Mouse (Mus musculus): Measurements from ENCODE around the gene Rnf145. TPM values are rescaled to one million over a fixed set of nuclear protein-coding genes. Genes with fewer than 3 reads are reported as not detected.

Gene Rnf145
- polyA plus RNA-seq, 1 experiment, result 94.2 TPM

DNA sequence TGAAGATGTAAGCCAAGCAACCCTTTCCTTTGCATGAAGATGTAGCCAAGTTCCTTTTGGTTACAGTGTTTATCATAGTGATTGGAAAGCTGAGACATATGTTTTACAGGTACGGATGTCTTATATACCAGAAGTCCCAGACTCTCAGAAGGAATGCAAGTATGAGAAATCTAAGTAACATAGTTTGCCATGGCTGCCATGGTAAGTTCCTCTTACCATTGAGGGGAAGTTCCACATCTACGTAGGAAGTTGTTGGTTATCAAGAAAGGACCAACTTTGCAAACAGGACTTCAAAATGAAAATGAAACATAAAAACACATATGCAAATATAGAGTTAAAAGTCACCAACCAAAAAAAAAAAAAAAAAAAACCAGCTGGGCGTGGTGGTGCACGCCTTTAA is 40.4 kb upstream of the Rnf145 start:
- DNase-seq, result no peak
- WGBS, result 92% methylated on average over 4 of the region's 4 CpGs
- Histone ChIP-seq H3K27me3 (ENCODE audit: control insufficient read depth, insufficient read depth, low read length) (no peaks in the 10 kb centered on the region), H3K4me3 (replicated peaks; ENCODE audit: insufficient read depth, low read depth, low read length) (no peak overlapping the region), H3K4me1 (ENCODE audit: control insufficient read depth, insufficient read depth, low read length) (no peaks in the 10 kb centered on the region), H3K27ac (ENCODE audit: insufficient read depth, low read length) (no peak overlapping the region)
- TF ChIP-seq CTCF (IDR thresholded peaks at IDR 0.05; ENCODE audit: borderline replicate concordance, insufficient read depth, low read depth, low read length), result no peak
- TF ChIP-seq POLR2A (IDR thresholded peaks at IDR 0.05; ENCODE audit: borderline replicate concordance, insufficient read depth, low read length), result no peak

DNA sequence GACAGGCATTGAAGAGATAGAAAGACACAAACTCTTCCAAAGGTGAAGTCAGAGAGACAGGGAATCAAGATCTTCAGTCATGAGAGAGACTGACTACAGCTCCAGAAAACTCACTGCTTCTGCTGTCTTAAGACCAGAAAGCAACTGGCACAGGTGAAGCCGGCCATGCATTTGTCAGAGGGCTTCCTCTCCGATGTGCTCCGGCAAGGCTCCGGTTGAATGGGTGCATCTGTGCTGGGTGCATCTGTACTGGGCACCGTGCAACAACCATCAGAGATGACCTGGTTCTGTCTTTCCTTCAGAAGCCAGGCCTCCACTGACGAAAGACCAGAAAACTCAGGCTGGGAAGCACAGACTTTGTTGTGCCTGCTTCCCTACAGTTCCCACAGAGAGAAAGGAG is 38.5 kb upstream of the Rnf145 start:
- Histone ChIP-seq H3K27me3 (ENCODE audit: control insufficient read depth, insufficient read depth, low read length) (no peaks in the 10 kb centered on the region), H3K4me1 (ENCODE audit: control insufficient read depth, insufficient read depth, low read length) (no peaks in the 10 kb centered on the region), H3K27ac (ENCODE audit: insufficient read depth, low read length) (no peak overlapping the region), H3K4me3 (replicated peaks; ENCODE audit: insufficient read depth, low read depth, low read length) (no peak overlapping the region)
- 90% methylated on average over 6 of the region's 6 CpGs for WGBS
- no peak for DNase-seq
- TF ChIP-seq CTCF (IDR thresholded peaks at IDR 0.05; ENCODE audit: borderline replicate concordance, insufficient read depth, low read depth, low read length) (no peak), POLR2A (IDR thresholded peaks at IDR 0.05; ENCODE audit: borderline replicate concordance, insufficient read depth, low read length) (no peak)

DNA sequence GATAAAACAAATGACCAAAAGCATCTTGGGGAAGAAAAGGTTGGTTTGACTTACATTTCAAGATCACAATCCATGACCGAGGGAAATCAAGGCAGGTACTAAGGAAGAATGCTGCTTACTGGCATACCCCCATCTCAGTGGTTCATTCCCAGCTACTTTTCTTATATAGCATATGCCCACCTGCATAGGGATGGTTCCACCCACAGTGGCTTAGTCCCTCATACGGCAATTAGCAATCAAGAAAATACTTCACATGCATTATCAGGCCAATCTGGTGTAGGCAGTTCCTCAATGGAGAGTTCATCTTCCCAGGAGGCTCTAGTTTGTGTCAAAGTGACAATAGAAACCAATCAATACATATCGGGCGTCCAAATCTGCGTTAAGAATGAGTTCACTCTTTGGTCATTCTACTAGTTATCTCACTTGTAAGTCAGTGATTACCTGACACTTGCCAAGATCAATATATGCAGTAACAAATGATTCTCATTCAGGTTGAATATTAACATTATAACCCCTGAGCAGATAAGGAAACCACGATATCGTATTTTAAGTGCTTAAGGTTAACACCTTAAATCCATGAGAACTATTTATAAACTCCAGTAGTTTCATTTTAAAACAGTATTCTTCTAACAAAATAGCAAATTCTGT is 33.6 kb upstream of the Rnf145 start:
- no peak for DNase-seq
- WGBS, result 93% methylated on average over 7 of the region's 7 CpGs
- H3K4me1 ChIP-seq (ENCODE audit: control insufficient read depth, insufficient read depth, low read length), result no peaks in the 10 kb centered on the region
- no peak overlapping the region for H3K27ac ChIP-seq (ENCODE audit: insufficient read depth, low read length)
- H3K27me3 ChIP-seq (ENCODE audit: control insufficient read depth, insufficient read depth, low read length), result no peaks in the 10 kb centered on the region
- TF ChIP-seq CTCF (IDR thresholded peaks at IDR 0.05; ENCODE audit: borderline replicate concordance, insufficient read depth, low read depth, low read length) (no peak), POLR2A (IDR thresholded peaks at IDR 0.05; ENCODE audit: borderline replicate concordance, insufficient read depth, low read length) (no peak)
- H3K4me3 ChIP-seq (replicated peaks; ENCODE audit: insufficient read depth, low read depth, low read length), result no peak overlapping the region

DNA sequence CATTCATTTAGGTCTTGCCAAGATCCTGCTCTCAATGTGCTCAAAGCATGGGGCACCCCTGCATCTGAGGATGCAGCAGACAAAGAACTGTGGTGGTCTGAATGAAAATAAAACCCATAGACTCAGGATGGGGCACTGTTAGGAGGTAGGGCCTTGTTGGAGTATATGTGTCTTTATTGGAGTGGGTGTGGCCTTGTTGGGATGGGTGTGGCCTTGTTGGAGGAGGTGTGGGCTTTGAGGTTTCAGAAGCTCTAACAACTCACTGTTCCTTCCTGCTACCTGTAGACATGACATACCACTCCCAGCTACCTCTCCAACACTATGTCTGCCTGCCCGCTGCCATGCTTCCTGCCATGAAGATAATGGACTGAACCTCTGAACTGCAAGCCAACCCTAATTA is 29.6 kb upstream of the Rnf145 start:
- H3K27me3 ChIP-seq (ENCODE audit: control insufficient read depth, insufficient read depth, low read length), result no peaks in the 10 kb centered on the region
- no peak for DNase-seq
- no peaks in the 10 kb centered on the region for H3K4me1 ChIP-seq (ENCODE audit: control insufficient read depth, insufficient read depth, low read length)
- no peak overlapping the region for H3K4me3 ChIP-seq (replicated peaks; ENCODE audit: insufficient read depth, low read depth, low read length)
- H3K27ac ChIP-seq (ENCODE audit: insufficient read depth, low read length), result no peak overlapping the region
- TF ChIP-seq CTCF (IDR thresholded peaks at IDR 0.05; ENCODE audit: borderline replicate concordance, insufficient read depth, low read depth, low read length), result no peak
- TF ChIP-seq POLR2A (IDR thresholded peaks at IDR 0.05; ENCODE audit: borderline replicate concordance, insufficient read depth, low read length), result no peak
- WGBS, result 96% methylated on average over 1 of the region's 1 CpGs

DNA sequence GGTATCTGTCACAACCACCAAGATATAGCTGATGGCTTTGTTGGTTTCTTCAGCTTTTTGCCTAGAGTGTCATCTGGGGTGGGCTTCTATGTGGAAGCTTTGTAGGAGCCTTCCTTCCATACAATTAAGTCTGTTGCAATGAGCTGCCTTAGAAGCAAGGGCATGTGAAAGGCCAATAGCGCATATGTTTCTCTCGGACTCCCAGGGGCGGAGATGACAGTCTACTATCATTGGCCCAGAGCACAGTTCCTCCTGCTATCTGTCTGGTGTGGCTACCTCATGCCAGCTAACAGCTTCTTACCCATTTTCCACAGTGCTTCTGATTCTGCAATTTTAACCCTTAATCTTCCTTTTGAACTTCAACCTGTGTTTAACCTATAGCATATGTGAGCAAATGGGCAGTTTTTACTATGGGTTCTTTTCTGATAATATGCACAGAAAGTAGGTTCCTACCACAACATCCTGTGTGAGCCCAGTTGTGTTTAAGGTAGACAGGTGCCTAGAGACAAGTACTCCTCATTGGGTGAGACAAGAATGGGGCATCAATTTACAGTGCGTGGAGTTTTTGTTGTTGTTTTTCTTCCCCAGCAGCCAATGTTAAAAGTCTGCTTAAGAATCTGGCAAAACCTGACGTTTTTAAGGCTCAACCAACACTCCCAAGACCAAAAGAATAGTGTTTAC is 24.0 kb upstream of the Rnf145 start:
- no peak overlapping the region for H3K27ac ChIP-seq (ENCODE audit: insufficient read depth, low read length)
- TF ChIP-seq POLR2A (IDR thresholded peaks at IDR 0.05; ENCODE audit: borderline replicate concordance, insufficient read depth, low read length) (no peak), CTCF (IDR thresholded peaks at IDR 0.05; ENCODE audit: borderline replicate concordance, insufficient read depth, low read depth, low read length) (no peak)
- no peaks in the 10 kb centered on the region for H3K27me3 ChIP-seq (ENCODE audit: control insufficient read depth, insufficient read depth, low read length)
- no peak overlapping the region for H3K4me3 ChIP-seq (replicated peaks; ENCODE audit: insufficient read depth, low read depth, low read length)
- H3K4me1 ChIP-seq (ENCODE audit: control insufficient read depth, insufficient read depth, low read length), result no peaks in the 10 kb centered on the region
- DNase-seq, result no peak
- WGBS, result 75% methylated on average over 5 of the region's 5 CpGs

DNA sequence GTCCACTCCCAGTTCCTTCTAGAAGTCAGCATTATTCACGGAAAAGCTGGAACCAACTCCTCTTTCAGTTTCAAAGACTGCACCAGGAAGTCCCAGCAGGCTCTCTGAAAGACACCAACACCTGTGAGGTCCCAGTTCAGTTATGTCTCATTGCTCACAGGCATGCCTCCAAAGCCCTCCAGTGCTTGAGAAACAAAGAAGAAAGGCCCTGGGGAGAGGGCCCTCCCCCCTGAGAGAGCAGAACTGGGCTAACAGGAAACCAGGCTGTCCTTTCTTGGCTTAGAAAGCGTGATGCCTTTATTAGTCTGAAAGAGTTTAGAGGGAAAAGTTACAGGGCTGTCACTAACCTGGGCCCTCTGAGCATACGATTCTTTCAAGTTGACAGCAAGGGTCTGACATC is 22.5 kb upstream of the Rnf145 start:
- H3K4me3 ChIP-seq (replicated peaks; ENCODE audit: insufficient read depth, low read depth, low read length), result no peak overlapping the region
- no peaks in the 10 kb centered on the region for H3K27me3 ChIP-seq (ENCODE audit: control insufficient read depth, insufficient read depth, low read length)
- DNase-seq, result no peak
- no peaks in the 10 kb centered on the region for H3K4me1 ChIP-seq (ENCODE audit: control insufficient read depth, insufficient read depth, low read length)
- H3K27ac ChIP-seq (ENCODE audit: insufficient read depth, low read length), result no peak overlapping the region
- 37% methylated on average over 3 of the region's 3 CpGs for WGBS
- TF ChIP-seq POLR2A (IDR thresholded peaks at IDR 0.05; ENCODE audit: borderline replicate concordance, insufficient read depth, low read length) (no peak), CTCF (IDR thresholded peaks at IDR 0.05; ENCODE audit: borderline replicate concordance, insufficient read depth, low read depth, low read length) (no peak)

DNA sequence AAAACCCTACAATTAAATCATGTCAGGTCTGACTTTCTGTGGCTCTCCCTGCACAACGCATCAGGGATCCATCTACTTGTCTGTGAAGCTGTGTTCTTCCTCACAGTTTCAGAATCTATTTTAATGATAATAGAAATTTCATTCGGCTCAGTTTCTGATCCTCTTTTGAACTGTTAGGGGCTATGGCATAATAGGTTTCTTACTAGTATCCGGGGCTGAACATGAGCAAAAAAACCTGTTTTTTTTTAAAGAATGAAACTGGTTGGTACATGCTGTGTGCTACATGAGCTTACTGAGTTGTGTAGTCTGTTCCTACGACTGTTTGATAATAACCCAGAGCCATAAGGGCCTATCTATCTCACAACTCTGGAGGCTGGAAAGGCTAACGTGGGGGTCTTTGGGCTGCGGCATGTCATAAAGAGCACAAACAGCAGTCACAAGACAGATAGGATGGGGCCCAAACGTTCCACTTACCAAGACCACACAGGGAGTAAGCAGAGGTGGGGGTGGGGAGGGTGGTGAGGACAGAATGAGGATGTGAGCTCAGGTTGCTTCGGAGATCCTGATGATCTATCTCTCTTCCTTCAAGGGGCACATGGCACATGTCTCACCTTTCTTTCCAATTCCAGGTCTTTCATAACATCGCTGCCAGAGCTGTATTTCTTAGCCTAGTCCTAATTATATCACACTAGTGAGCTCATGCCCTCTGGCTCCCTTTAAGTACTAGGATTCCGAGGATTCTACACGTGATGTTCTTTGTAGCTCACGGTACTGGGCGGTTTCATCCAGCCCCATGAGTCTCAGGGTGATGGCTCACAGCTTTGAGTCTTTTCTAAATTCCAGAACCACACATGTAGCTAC is 20.1 kb upstream of the Rnf145 start:
- no peak overlapping the region for H3K4me3 ChIP-seq (replicated peaks; ENCODE audit: insufficient read depth, low read depth, low read length)
- no peaks in the 10 kb centered on the region for H3K27me3 ChIP-seq (ENCODE audit: control insufficient read depth, insufficient read depth, low read length)
- DNase-seq, result no peak
- WGBS, result 74% methylated on average over 13 of the region's 13 CpGs
- H3K27ac ChIP-seq (ENCODE audit: insufficient read depth, low read length), result no peak overlapping the region
- TF ChIP-seq POLR2A (IDR thresholded peaks at IDR 0.05; ENCODE audit: borderline replicate concordance, insufficient read depth, low read length) (no peak), CTCF (IDR thresholded peaks at IDR 0.05; ENCODE audit: borderline replicate concordance, insufficient read depth, low read depth, low read length) (no peak)
- H3K4me1 ChIP-seq (ENCODE audit: control insufficient read depth, insufficient read depth, low read length), result no peaks in the 10 kb centered on the region

Data from cerebellum, adult 2 months (tissue).